Mouse (Mus musculus) bone marrow, adult 2 months (tissue): Measurements from ENCODE around the gene 9130213A22Rik. TPM values are rescaled to one million over a fixed set of nuclear protein-coding genes. Genes with fewer than 3 reads are reported as not detected.

Source experiments
- H3K27ac ChIP-seq: fragments of 200-500 bp; 2 replicates; pipeline ENCODE4 v1.5.1; 2012; ENCODE audit warnings: low read depth, mild to moderate bottlenecking, control low read depth, inconsistent platforms, low read length; ENCODE audit not compliant: control insufficient read depth, poor library complexity, insufficient read depth
- H3K4me1 ChIP-seq: fragments of 200-500 bp; 2 replicates; pipeline ENCODE4 v1.6.1; 2011; ENCODE audit warnings: low read length; ENCODE audit not compliant: control insufficient read depth, insufficient read depth
- H3K4me3 ChIP-seq: fragments of 200-500 bp; replicated peaks from 2 replicates; pipeline ENCODE3; 2011; ENCODE audit warnings: mild to moderate bottlenecking, low read depth, low read length, control low read depth; ENCODE audit not compliant: control insufficient read depth
- CTCF ChIP-seq: fragments of 200-500 bp; IDR thresholded peaks from 2 replicates; pipeline ENCODE4 v1.5.1; 2011; ENCODE audit warnings: low read length, control low read depth; ENCODE audit not compliant: control insufficient read depth, insufficient read depth
- POLR2A ChIP-seq: fragments of 200-500 bp; IDR thresholded peaks from 2 replicates; pipeline ENCODE4 v1.6.1; 2011; ENCODE audit warnings: low read depth, mild to moderate bottlenecking, control low read depth, low read length, borderline replicate concordance; ENCODE audit not compliant: control insufficient read depth
- WGBS: fragments of 180-500 bp; shearing (Covaris S2); methylation state at CpG from one replicate; pipeline ENCODE4 v1.1.7; 2018; 5-methylcytosine and 5-hydroxymethylcytosine counted together
- polyA plus RNA-seq: library from polyadenylated mRNA; stranded (reverse); fragments of >200 nt; gene quantifications from 2 replicates; pipeline ENCODE4 v1.2.4, GENCODE M21; 2011; ENCODE audit warnings: low replicate concordance; ENCODE audit not compliant: missing spikeins, insufficient read depth, insufficient read length

The 9130213A22Rik gene
- polyA plus RNA-seq, 1 experiment, result not detected

- no peak overlapping the region for H3K27ac ChIP-seq
- 88% methylated on average over 11 of the region's 11 CpGs for WGBS
- no peak overlapping the region for H3K4me3 ChIP-seq
- TF ChIP-seq CTCF (no peak), POLR2A (no peak)
- H3K4me1 ChIP-seq, result no peaks in the 10 kb centered on the region
These were observed 15.5 kb downstream of the 9130213A22Rik start for GRCm38 (mm10) chr11:69106842-69107241.

DNA sequence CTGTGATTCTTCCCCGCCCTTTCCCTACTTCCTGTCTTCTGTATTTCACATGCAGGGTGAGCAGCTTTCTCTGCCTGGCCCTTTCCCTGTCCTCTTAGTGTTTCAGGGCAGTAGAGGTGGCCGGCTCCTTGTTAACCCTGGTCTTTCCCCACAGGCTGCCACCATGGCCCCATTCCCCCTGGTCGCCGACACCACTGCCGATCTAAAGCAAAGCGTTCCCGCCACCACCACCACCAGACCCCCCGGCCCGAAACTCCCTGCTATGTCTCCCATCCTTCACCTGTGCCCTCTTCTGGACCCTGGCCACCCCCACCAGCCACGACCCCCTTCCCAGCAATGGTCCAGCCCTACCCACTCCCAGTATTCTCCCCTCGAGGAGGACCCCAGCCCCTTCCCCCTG, 16.1 kb downstream of the 9130213A22Rik start:
- no peak overlapping the region for H3K4me3 ChIP-seq
- 88% methylated on average over 11 of the region's 11 CpGs for WGBS
- TF ChIP-seq POLR2A (no peak), CTCF (no peak)

DNA sequence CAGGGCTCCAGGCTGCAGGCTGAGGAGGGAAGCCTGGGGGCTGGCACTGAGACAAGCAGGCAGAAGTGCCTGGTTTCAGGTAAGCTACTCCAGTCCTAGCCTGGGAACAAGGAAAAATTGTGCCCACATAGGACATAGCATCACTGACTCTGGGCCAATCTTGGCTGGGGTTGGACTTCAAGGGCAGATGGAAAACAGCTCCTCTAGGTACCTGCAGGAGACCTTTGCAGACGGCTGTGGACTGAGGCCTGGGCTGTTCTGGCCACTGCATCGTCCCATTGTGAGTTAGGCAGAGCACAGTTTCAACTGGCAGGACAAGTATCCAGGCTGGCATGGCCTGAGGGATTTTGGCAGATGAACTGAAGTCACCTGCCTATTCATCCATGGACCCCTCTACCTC, 16.6 kb downstream of the 9130213A22Rik start:
- no peak overlapping the region for H3K27ac ChIP-seq
- no peak for TF ChIP-seq POLR2A
- TF ChIP-seq CTCF, result no peak
- peaks cover 1% of the 10 kb centered on the region; the same call in 1 of the 2 replicates for H3K4me1 ChIP-seq
- 78% methylated on average over 2 of the region's 2 CpGs for WGBS
- H3K4me3 ChIP-seq, result no peak overlapping the region

More for the DNA sequence above, 16.1 kb downstream of the 9130213A22Rik start:
- Histone ChIP-seq H3K4me1 (no peaks in the 10 kb centered on the region), H3K27ac (no peak overlapping the region)

- TF ChIP-seq POLR2A, result no peak
- no peak for TF ChIP-seq CTCF
- peaks cover 2% of the 10 kb centered on the region; the same call in 1 of the 2 replicates for H3K4me1 ChIP-seq
- no peak overlapping the region for H3K27ac ChIP-seq
- WGBS, result 90% methylated on average over 6 of the region's 6 CpGs
- H3K4me3 ChIP-seq, result no peak overlapping the region
These were observed 17.2 kb downstream of the 9130213A22Rik start for GRCm38 (mm10) chr11:69105227-69105626.

GRCm38 (mm10) chr11:69104487-69104886, 17.9 kb downstream of the 9130213A22Rik start:
- TF ChIP-seq CTCF, result no peak
- TF ChIP-seq POLR2A, result no peak
- Histone ChIP-seq H3K4me1 (peaks cover 2% of the 10 kb centered on the region; the same call in 1 of the 2 replicates), H3K27ac (no peak overlapping the region), H3K4me3 (no peak overlapping the region)
- WGBS, result 87% methylated on average over 14 of the region's 14 CpGs

DNA sequence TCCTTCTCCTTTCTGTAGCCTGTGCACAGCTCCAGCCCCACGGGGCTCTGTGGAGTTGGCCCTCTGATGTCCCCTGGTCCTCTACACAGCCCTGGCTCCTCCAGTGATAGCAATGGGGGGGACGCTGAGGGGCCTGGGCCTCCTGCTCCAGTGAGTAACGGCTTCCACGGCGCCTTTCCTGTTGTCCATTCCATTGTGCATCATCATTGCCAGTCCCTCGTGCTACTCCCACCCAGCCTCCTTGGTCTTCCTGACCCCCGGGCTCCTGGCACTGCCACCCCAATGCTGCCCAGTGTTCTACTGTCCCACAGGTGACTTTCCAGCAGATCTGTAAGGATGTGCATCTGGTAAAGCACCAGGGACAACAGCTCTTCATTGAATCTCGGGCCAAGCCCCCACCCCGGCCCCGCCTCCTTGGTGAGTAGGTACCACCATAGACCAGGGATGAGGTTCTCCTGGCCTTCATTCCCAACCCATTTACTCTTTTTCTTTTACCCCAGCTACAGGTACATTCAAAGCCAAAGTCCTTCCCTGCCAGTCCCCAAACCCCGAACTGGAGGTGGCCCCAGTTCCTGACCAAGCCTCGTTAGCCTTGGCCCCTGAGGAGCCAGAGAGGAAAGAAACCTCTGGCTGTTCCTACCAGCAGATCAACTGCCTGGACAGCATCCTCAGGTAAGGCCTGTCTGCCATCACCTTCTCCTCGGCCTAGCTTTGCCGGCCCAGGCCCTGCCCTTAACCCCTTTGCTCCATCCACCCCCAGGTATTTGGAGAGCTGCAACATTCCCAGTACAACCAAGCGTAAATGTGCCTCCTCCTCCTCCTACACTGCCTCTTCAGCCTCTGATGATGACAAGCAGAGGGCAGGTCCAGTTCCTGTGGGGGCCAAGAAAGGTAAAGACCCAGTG, 18.6 kb downstream of the 9130213A22Rik start:
- H3K4me3 ChIP-seq, result no peak overlapping the region
- no peak overlapping the region for H3K27ac ChIP-seq
- H3K4me1 ChIP-seq, result peaks cover 2% of the 10 kb centered on the region; the same call in 1 of the 2 replicates
- TF ChIP-seq CTCF (no peak), POLR2A (no peak)
- 91% methylated on average over 15 of the region's 15 CpGs for WGBS

DNA sequence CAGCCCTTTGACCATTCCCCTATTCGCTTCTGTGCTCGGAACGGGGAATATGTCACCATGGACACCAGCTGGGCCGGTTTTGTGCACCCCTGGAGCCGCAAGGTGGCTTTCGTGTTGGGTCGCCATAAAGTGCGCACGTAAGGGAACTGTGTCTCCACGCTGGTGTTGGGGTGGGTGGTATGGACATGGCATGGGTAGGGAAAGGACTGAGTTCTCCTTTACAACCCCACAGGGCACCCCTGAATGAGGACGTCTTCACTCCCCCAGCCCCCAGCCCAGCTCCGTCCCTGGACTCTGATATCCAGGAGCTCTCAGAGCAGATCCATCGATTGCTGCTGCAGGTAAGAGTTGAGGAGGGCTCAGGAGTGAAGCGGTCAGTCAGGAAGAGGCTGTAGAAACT, 19.3 kb downstream of the 9130213A22Rik start:
- WGBS, result 94% methylated on average over 14 of the region's 14 CpGs
- peaks cover 7% of the 10 kb centered on the region; the same call in 1 of the 2 replicates for H3K4me1 ChIP-seq
- no peak overlapping the region for H3K4me3 ChIP-seq

DNA sequence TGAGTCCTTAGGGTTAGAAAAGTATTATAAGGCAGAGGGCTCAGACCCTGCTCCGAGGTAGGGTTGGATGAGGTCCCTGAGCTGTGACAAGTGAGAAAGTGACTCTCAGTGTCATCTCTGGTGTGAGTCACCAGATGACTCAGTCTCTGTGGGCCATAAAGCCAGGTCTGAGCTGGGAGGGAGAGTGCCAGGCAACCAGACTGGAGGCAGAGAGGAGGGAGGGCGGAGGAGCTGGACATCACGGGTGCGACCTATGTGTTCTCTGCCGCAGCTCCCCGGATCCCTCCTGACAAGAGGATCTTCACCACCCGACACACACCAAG, 20.0 kb downstream of the 9130213A22Rik start:
- H3K4me3 ChIP-seq, result no peak overlapping the region
- WGBS, result 92% methylated on average over 7 of the region's 7 CpGs
- H3K27ac ChIP-seq, result no peak overlapping the region
- TF ChIP-seq CTCF (no peak), POLR2A (no peak)
- H3K4me1 ChIP-seq, result peaks cover 13% of the 10 kb centered on the region; the same call in 1 of the 2 replicates

More for the DNA sequence above, 19.3 kb downstream of the 9130213A22Rik start:
- H3K27ac ChIP-seq, result no peak overlapping the region
- TF ChIP-seq CTCF (no peak), POLR2A (no peak)
